Mouse (Mus musculus): Measurements from ENCODE around the gene Trim75.

GRCm38 (mm10) chr8:65032107-65032506 lies 44.5 kb upstream of the Trim75 start:
- no peak for TF ChIP-seq CTCF (IDR thresholded peaks at IDR 0.05; ENCODE audit: low read depth, low read length)
- TF ChIP-seq POLR2A (IDR thresholded peaks at IDR 0.05; ENCODE audit: insufficient read depth, low read length) = no peak

Data from ES-Bruce4 (cell line).